Mouse (Mus musculus) lung, adult 2 months (tissue): ENCODE data around the gene Brat1. TPM values are rescaled to one million over a fixed set of nuclear protein-coding genes. Genes with fewer than 3 reads are reported as not detected.

Source experiments
- DNase-seq: peaks from one replicate; pipeline ENCODE4 v3.0.0; 2022
- H3K4me1 ChIP-seq: fragments of 200-500 bp; 2 replicates; pipeline ENCODE4 v1.6.1; 2011; ENCODE audit warnings: low read length; ENCODE audit not compliant: control insufficient read depth, insufficient read depth
- H3K4me3 ChIP-seq: fragments of 200-500 bp; replicated peaks from 2 replicates; pipeline ENCODE3; 2011; ENCODE audit warnings: low read depth, mild to moderate bottlenecking, control low read depth, low read length; ENCODE audit errors: extremely low read depth
- CTCF ChIP-seq: fragments of 200-500 bp; IDR thresholded peaks from 2 replicates; pipeline ENCODE4 v1.5.1; 2011; ENCODE audit warnings: mild to moderate bottlenecking, low read length, control low read depth; ENCODE audit not compliant: insufficient read depth
- POLR2A ChIP-seq: fragments of 200-500 bp; IDR thresholded peaks from 2 replicates; pipeline ENCODE4 v1.6.1; 2011; ENCODE audit warnings: low read depth, mild to moderate bottlenecking, control low read depth, low read length, borderline replicate concordance; ENCODE audit errors: extremely low read depth
- WGBS: fragments of 180-500 bp; shearing (Covaris S2); methylation state at CpG from one replicate; pipeline ENCODE4 v1.1.7; 2018; 5-methylcytosine and 5-hydroxymethylcytosine counted together
- polyA plus RNA-seq: library from polyadenylated mRNA; depleted of rRNA; stranded (reverse); fragments of >200 nt; gene quantifications from 2 replicates; pipeline ENCODE4 v1.2.3, GENCODE M21; 2012

Brat1 gene
- polyA plus RNA-seq, 1 experiment = 31.6 TPM

DNA sequence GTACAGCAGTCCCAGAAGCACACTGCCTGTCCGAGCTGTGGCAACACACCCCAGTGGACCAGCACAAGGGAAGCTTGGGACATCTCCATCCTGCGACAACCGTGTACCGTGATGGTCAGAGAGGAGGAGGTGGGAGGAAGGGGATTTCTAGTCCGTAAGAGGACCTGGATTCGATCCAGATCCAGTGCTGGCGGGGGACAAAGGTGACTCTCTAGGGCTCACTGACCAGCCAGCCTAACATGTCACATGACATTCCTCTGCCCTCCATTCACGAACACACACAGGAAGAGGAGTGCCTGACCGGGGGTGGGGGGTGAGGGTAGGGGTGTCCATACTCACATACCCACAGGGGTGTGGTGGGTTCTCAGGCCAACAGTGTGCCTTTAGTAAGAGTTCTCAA is 5.0 kb upstream of the Brat1 start:
- no peak overlapping the region for H3K4me3 ChIP-seq
- WGBS = 72% methylated on average over 9 of the region's 9 CpGs
- TF ChIP-seq POLR2A (no peak), CTCF (no peak)
- H3K4me1 ChIP-seq = peaks cover 6% of the 10 kb centered on the region; the same call in 1 of the 2 replicates
- DNase-seq = no peak

DNA sequence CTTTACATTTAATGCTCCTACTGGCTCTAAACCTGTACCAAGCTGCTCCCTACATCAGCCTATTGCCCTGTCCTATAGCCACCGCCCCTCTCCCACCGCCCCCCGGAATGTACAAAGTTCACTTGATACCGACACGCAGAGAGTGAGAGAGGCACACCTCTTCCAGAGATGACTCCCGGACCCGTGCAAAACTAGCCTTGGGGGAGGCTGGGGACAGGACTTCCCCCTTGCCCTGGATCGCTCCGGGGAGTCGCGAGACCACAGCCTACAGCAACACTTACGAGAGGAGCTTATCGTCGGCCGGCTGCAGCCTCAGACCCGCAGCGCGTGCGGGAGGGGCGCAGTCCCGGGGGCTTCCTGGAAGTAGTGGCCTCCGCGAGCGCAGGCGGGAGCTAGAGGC is 3.1 kb upstream of the Brat1 start:
- TF ChIP-seq POLR2A (no peak), CTCF (no peak)
- peak overlapping the region; percentile 93 for H3K4me3 ChIP-seq
- WGBS = under 1% methylated on average over 25 of the region's 25 CpGs

DNA sequence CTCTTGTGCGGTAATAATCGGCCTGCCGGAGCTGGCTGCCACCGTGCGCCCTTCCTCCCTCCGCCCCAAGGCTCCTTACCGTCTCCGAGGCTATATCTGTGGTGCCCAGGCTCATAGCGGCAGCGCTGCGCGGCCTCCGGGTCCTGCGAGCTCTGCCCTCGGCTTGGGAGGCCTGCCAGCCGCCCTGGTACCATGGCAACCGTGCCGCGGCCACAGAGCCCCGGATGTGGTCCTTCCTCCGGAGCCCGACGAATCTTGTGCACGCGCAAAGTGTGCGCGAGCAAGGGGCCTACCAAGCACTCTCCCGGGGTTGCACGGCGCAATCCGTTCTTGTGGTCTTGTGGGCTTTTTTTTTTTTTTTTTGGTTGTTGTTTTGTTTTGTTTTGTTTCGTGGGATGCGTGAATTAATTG is 2.7 kb upstream of the Brat1 start, which contains the start of gene Iqce:
Gene Iqce, minus strand, starts transcription at position 276 of the 411 bp plus-strand sequence.
- peak; percentile 39; the same call in 1 of the 2 replicates for TF ChIP-seq POLR2A
- no peak for TF ChIP-seq CTCF
- H3K4me3 ChIP-seq = peak within 1 kb of the TSS; percentile 93
- H3K4me1 ChIP-seq = peaks cover 17% of the 10 kb centered on the region
- WGBS = under 1% methylated on average over 32 of the region's 33 CpGs
- DNase-seq = peak; percentile 93

More for the DNA sequence above, 3.1 kb upstream of the Brat1 start:
- no peak for DNase-seq
- peaks cover 17% of the 10 kb centered on the region for H3K4me1 ChIP-seq

DNA sequence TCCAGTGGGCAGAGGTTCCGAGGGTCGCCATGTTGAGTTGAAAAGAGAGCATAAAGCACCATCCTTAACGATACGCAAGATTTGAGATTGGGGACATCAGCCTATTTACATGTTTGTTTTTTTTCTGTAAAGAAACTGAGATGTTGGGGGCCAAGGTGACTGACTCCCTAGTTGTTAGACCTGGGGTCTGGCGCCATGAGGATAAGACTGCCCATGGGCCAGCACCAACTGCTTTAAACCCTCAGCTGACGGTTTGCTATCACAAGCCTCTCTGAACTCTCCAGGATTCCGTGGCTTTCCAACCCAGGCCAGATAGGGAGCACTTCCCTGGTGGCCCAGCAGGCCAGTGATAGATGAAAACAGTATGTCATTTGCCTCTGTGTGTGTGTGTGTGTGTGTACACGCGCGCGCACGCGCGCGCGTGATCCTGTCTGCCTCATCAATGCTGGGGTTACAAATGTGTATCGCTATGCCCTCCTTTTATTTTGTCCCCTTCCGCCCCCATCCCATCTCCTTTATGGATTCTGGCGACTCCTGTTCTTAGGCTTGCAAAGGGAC is 2.1 kb upstream of the Brat1 start:
- H3K4me1 ChIP-seq = peaks cover 17% of the 10 kb centered on the region
- H3K4me3 ChIP-seq = peak overlapping the region; percentile 18
- no peak for TF ChIP-seq CTCF
- TF ChIP-seq POLR2A = no peak
- peak; percentile 15 for DNase-seq
- WGBS = 76% methylated on average over 19 of the region's 19 CpGs

DNA sequence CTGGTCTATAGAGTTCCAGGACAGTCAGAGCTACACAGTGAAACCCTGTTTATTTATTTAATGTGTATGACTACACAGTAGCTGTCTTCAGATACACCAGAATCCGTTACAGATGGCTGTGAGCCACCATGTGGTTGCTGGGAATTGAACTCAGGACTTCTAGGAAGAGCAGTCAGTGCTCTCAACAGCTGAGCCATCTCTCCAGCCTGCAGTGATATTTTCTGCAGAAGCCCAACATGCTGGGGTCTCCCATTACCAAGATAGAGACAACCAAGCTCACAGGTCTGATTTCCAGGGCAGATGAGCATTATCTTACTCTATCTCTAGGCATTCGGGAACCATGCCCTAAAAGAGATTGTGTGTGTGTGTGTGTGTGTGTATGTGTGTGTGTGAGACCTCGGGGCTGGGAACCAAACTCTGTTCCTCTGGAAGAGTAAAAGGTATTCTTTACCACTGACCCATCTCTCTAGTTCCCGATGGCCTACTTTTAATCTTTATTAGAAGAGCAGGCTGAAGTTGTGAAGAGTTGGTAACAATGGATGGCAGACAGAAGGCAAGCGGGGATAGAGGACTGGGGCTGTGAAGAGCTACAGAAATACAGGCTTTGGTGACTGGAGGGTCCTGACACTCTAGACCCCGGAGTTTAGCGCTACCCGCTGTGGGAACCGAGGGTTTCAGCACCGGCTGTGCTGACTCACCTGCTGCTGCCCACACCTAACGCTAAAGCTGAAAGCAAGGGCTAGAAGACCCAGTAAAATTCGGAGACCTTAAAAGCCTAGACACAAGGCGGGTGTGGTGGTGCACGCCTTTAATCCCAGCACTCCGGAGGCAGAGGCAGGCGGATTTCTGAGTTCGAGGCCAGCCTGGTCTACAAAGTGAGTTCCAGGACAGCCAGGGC is 1.1 kb upstream of the Brat1 start:
- Histone ChIP-seq H3K4me3 (no peak overlapping the region), H3K4me1 (peaks cover 17% of the 10 kb centered on the region)
- WGBS = 34% methylated on average over 17 of the region's 17 CpGs
- no peak for DNase-seq
- no peak for TF ChIP-seq POLR2A
- no peak for TF ChIP-seq CTCF

DNA sequence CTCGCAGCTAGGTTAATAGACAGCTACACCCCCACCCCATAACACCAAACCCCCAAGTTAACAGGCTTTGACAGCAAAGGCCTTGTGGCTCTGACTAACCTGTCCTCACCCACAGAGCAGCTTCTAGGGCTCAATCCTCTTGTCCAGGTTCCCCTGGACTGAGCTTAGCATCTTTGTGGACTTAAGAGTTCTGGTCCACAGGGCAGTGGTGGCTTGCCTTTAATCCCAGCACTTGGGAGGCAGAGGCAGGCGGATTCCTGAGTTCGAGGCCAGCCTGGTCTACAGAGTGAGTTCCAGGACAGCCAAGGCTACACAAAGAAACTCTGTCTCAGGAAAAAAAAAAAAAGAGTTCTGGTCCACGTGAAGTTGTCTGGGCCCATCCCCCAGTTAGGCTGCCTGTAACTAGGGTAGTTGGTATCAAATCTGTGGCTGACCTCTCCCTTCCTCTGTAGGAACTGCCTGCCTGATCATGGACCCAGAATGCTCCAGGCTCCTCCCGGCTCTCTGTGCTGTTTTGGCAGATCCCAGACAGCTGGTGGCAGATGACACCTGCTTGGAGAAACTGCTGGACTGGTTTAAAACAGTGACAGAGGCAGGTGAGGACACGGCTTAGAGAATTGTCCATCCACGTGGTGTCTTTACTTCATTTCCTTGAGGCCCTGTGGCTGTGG is 825 bp downstream of the Brat1 start:
- peaks cover 17% of the 10 kb centered on the region for H3K4me1 ChIP-seq
- DNase-seq = no peak
- TF ChIP-seq POLR2A = no peak
- TF ChIP-seq CTCF = no peak
- H3K4me3 ChIP-seq = peak overlapping the region; percentile 87
- WGBS = 37% methylated on average over 7 of the region's 7 CpGs

DNA sequence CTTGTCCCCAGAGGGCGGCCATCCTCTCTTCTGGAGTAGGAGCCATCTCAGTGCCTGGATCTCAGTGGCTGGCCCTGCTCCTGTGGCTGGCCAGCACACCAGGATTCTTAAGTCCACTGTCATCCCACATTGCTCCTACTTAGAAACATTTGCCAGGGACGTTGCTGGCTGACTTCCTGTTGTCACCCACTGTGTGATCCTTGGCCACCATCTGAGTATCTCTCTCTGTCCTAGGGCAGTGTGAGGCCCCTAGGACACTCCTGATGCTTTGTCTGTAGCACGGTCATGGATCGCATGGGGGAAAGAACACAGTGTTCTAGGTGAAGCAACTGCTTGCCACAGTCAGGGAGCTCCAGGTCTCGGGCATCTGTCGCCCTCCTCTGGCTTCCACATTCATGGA is 5.5 kb downstream of the Brat1 start:
- no peak for TF ChIP-seq CTCF
- TF ChIP-seq POLR2A = no peak
- DNase-seq = no peak
- peaks cover 10% of the 10 kb centered on the region; the same call in 1 of the 2 replicates for H3K4me1 ChIP-seq
- 86% methylated on average over 6 of the region's 6 CpGs for WGBS
- H3K4me3 ChIP-seq = no peak overlapping the region

DNA sequence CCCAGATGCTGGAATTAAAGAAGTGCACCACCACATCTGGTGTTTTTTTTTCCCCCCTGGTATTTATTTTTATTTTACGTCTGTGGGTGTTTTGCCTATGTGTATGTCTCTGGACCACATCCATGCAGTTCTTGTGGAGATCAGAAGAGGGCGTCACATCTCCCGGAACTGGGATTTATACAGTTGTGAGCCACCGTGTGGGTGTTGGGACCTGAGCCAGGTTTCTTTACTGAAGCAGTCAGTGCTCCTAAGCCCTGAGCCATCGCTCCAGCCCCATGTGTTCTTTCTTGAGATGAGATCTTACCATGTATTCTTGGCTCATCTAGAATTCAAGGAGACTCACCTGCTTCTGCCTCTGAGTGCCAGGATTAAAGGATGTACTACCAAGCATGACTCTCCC is 6.2 kb downstream of the Brat1 start:
- 72% methylated on average over 5 of the region's 5 CpGs for WGBS
- DNase-seq = no peak
- Histone ChIP-seq H3K4me3 (no peak overlapping the region), H3K4me1 (peaks cover 2% of the 10 kb centered on the region; the same call in 1 of the 2 replicates)
- TF ChIP-seq CTCF = no peak
- TF ChIP-seq POLR2A = no peak

DNA sequence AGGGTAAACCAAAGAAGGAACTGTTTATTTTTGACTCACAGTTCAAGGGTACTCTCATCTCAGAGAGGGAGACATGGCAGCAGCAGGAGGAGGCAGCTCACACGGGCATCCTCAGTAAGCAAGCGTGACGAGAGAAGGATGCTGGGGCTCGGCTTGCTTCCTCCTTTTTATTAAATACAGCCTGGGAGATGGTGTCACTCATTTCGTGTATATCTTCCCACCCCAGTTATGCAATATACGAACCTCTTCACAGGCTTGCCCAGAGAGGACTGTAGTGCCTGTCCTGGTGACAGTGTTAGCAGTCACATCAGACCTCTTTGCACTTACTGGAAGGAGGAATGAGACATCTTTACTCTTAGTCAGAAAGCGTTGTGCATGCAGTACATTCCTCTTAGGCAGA is 16.0 kb downstream of the Brat1 start:
- no peak for DNase-seq
- 68% methylated on average over 7 of the region's 7 CpGs for WGBS
- no peak for TF ChIP-seq CTCF
- no peak for TF ChIP-seq POLR2A
- Histone ChIP-seq H3K4me3 (no peak overlapping the region), H3K4me1 (no peaks in the 10 kb centered on the region)

DNA sequence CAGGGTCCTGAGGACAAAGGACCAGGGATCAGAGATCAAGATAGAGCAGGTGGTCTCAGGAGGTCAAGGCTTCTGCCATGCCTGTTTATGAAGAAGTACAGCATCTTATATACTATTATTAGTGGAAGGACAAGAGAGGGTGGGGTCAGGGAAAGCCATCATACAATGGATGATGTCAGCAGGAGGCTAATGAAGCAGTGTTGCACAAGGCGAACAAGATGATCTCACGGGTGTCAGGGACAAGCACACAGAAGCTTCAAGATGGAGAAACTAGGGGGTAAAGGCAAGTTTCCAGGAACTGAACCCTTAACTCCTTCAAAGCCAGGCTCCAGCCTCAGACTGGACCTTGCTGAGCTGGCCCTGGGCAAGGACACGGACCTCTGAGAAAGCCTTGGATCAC is 17.3 kb downstream of the Brat1 start:
- no peak for TF ChIP-seq POLR2A
- TF ChIP-seq CTCF = no peak
- DNase-seq = no peak
- Histone ChIP-seq H3K4me3 (no peak overlapping the region), H3K4me1 (no peaks in the 10 kb centered on the region)
- WGBS = 53% methylated on average over 3 of the region's 3 CpGs
